Mouse (Mus musculus) right cerebral cortex, postnatal 14 days (tissue): ENCODE measurements around the gene Pfn2.
"Not testable (repeated sequence)": the region's sequence is repeated elsewhere in the genome, so short reads cannot be mapped to it uniquely, and the experiment has no call there.

Experiments
- DNase-seq: peaks from one replicate; pipeline ENCODE4 v3.0.0; 2022

Gene Pfn2

DNA sequence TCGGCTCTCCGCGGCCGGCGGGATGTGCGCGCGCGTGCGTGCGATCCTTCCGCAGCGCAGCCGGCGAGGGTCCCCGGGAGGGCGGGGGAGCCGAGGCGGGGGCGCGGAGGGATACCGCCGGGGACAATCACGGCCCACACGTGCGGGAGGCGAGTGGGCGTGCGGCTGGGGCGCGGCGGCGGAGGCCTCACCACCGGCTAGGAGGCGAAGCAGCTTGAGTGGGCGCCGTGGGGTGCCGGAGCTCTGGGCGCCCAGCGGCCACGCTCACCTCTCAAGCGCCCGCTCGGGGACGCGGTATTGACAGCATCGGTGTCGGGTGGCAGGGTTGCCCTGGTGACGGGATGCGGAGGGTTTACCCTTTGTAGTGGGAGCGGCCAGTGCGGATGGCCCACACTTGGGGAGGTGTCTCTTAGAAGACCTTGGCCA, at the start of gene Pfn2:
Pfn2 (minus strand) TSS at position 320 of the 426 bp plus-strand sequence.
- peak; percentile 86 for DNase-seq

DNA sequence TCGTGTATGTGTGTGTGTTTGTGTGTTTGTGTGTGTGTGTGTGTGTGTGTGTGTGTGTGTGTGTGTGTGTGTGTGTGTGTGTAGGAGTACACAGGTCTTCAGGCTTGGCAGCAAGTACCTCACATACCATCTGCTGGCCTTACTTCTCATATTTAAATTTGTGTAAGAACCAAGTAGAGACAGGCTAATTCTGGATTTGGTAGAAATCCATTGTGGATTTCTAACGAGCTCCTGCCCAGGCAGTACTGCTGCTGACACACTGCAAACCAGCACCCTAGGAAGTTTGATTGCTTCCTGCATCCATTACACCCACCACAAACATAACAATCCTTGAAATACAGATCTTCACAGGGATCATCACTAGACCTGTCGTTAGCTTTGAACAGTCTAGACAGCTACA, 35.1 kb upstream of the Pfn2 start:
- DNase-seq = no peak

DNA sequence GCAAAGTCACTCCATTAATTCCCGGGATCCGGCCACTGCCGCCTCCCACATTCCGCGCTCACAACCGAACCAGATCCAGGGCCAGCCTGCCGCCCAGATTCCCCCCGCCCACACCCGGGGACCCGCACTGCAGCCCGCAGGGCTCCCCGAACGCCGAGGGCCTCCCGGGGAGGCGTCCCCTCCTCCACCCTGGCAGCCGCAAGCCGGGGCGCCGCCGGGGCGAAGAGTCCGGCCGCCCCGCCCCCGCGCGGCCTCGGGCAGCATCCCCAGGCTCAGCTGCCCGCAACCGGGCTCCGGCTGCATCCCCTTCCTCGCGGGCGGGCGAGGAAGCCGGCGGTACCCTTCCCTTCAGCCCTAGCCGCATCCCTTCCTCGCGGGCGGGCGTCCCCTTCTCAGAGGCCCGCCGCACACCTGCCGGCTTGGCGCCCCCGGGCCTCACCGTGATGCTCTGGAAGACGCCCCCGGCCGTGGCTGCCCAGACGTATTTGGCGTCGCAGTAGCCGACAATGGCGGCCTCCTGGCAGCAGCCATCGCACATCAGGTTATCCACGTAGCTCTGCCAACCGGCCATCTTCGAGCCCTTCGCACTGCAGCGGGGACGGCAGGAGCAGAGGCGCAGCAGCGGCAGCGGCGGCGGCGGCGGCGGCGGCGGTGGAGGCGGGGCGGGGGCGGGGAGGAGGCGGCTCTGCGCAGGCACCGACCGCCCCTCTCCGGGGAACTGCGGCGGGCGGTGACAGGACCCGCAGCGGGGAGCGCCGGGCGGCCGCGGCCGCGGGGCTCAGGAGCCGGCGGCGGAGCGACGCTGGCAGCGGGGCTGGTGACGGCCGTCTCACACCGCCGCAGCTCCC, 743 bp downstream of the Pfn2 start:
- peak; percentile 61 for DNase-seq

DNA sequence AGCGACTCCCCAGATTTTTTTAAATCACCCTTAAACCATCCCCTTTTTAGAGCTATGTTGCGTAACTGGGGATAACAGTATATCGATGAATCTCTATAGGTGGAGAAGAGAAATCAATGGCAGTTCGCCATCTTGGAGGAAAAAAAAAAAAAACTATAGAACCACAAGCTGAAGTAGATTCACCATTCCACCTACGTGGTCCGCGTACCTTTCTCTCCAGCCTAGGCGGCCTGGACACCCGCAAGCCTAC, 1.3 kb downstream of the Pfn2 start:
- DNase-seq = no peak

DNA sequence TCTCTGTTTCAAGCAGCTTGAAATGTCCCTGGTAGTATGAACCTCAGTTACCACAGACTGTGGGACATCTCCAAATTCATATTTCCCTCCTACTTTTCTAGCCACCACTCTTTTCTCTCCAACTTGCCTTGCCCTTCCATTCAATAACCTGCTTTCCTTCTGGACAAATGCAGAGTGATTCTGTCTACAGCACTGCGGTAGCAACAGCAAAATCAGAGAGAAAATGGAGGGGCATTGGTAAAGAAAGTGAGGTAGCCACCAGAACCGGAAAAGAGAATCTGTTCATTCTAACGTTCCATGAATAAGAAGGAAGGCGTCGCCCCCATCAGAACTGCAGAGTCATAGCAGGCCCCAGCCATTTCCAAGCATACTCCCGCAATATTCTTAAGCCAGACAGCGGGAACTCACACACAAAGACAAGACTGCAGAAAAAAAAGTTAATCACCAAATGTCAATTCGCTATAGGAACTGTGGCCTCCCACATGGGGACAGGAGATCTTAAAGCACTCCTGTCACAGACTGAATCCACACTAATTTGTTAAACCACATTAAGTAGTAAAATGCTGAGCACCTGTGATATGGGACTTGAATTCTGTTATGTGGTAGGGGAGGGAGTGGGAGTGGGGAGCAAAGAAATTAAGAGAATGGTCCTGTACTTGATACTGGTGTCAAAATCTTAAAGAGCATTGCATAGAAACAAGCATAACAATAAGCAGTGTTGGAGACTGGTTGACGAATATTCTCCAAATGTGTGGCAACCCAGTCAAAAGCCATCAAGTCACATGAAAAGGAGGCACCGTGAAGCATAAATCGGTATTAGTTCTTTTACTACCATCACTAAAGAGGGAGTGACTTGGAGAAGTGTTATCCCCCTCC, 1.9 kb downstream of the Pfn2 start:
- peak; percentile 30 for DNase-seq

DNA sequence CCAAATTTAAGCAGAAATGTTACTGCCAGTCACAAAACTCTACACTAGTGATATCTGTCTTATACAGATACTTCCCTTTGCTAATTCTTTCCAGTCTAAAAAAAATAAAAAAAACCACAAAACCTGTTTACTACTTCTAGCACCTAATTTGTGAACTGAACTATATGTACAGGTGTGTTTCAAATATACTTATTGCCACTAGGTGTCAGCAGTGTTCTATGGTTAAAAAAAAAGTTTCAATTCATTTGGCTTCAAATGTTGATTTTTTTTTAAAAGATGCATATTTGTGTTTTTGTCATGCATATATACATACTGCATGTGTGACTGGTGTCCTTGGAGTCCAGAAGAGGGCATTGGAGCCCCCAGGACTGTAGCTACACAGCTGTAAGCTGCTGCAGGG, 4.1 kb downstream of the Pfn2 start:
- no peak for DNase-seq

DNA sequence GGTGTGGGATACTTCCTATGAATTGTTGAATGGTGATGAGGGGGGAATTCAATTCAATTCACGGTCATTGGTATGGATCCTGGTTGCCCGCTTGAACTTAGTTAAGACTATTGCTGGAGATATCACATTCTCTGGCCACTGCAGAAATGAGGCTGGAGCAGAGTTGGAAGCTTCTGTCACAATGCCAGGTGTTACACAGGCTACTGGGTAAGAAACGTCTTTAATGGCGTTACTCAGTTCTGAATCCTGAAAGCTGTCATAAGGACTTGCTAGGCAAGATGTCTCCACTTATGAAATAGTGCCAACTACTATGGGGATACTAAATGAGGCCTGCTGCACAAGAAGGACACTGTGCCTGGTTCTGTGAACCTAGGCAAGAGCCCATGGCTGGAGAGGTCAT, 11.0 kb downstream of the Pfn2 start:
- DNase-seq = no peak

DNA sequence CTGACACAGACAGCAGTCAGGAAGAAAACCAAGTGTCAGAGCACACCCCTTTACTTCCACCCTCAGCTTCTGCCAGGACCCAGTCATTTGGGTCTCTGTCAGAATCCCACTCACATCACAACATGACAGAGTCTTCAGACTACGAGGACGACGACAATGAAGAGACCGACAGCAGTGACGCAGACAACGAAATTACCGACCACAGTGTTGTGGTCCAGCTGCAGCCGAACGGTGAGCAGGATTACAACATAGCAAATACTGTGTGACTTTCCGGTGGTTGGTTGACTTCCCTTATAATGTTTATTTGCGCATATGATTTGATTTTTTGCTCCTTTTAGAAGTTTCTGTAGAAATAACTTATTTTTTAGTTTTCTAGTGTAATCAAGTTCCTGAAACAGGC, 14.3 kb downstream of the Pfn2 start:
- DNase-seq = no peak

DNA sequence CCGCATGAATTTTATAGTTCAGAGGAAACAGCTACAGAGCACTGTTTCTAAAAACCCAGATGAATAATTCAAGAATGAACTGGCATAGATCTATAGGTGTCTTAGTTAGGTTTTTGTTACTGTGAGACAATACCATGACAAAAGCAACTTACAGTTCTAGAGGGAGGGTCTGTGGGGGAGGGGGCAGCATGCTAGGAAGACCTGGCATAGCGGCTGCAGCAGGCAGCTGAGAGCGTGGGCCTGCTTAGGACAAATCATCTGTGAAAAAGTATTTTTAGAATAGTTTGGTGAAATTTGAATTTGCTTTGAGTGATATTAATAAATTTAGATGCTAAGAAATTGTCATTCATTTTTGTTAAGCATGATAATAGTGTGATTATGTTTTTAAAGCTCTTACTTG, 22.0 kb downstream of the Pfn2 start:
- DNase-seq = peak; percentile 29

DNA sequence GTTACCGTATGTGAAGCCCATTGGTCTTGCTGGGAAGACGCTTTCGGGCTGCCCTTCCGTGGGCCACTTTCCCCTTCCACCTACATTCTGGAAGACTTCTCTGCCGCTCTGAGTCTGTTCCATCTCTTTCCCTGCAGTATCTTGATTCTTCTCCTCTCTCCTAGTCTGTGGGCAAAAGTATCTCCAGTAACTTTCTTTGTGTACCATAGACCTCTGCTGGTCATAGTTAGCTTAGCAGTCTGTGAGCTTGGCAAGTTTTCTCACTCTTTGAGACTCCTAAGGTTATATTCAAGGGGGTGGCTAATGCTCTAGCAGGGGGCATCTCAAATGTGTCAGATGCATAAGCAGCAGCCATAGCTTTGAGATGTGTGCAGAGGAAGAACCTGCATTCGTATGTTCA, 32.4 kb downstream of the Pfn2 start:
- no peak for DNase-seq

DNA sequence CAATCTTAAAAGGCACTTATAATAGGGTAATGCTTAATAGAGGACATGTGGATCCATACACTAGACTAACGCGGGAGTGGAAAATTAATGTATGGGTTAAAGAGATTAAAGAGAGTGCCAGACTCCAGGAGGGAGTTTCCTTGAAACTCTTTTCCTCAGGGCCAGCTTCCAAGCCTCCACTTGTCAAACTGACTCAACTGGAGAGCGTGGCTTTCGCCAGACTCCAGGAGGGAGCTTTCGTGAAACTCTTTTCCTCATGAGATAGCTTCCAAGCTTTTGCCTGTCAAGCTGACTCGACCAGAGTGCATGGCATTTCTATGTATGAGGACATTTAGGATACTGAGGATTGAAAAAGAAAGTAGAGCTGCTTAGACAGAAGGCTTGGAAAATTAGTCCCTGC, 52.8 kb downstream of the Pfn2 start:
- DNase-seq = not testable (repeated sequence)
